Mouse (Mus musculus) small intestine, adult 2 months (tissue): ENCODE data around the gene Gm26620. TPM values are rescaled to one million over a fixed set of nuclear protein-coding genes. Genes with fewer than 3 reads are reported as not detected.
A peak's percentile ranks its signal among the peaks of the same experiment; 100 is the strongest.

Experiments used
- H3K27ac ChIP-seq: fragments of 200-500 bp; 2 replicates; pipeline ENCODE4 v1.5.1; 2012; ENCODE audit warnings: low read depth, low read length, control low read depth, inconsistent platforms; ENCODE audit not compliant: insufficient read depth
- H3K27me3 ChIP-seq: fragments of 200-500 bp; 2 replicates; pipeline ENCODE4 v1.6.1; 2012; ENCODE audit warnings: mild to moderate bottlenecking, moderate library complexity, low read length, inconsistent platforms; ENCODE audit not compliant: control insufficient read depth, insufficient read depth
- H3K36me3 ChIP-seq: fragments of 200-500 bp; 2 replicates; pipeline ENCODE4 v1.6.1; 2012; ENCODE audit warnings: mild to moderate bottlenecking, low read length, control low read depth, inconsistent platforms; ENCODE audit not compliant: control insufficient read depth, insufficient read depth
- H3K4me1 ChIP-seq: fragments of 200-500 bp; 2 replicates; pipeline ENCODE4 v1.6.1; 2012; ENCODE audit warnings: low read length, inconsistent platforms, mixed read lengths; ENCODE audit not compliant: control insufficient read depth, insufficient read depth, insufficient read length
- H3K4me3 ChIP-seq: fragments of 200-500 bp; 2 replicates; pipeline ENCODE4 v1.5.1; 2012; ENCODE audit warnings: low read depth, mild to moderate bottlenecking, control low read depth, inconsistent platforms, low read length, moderate library complexity
- CTCF ChIP-seq: fragments of 200-500 bp; IDR thresholded peaks from 2 replicates; pipeline ENCODE4 v1.5.1; 2012; ENCODE audit warnings: low read depth, mild to moderate bottlenecking, control low read depth, inconsistent platforms, low read length, moderate library complexity, mixed read lengths; ENCODE audit not compliant: insufficient replicate concordance, insufficient read length; ENCODE audit errors: extremely low read depth
- POLR2A ChIP-seq: fragments of 200-500 bp; IDR thresholded peaks from 2 replicates; pipeline ENCODE4 v1.6.1; 2012; ENCODE audit warnings: low read depth, mild to moderate bottlenecking, control low read depth, inconsistent platforms, low read length, moderate library complexity
- WGBS: fragments of 180-500 bp; shearing (Covaris S2); methylation state at CpG from one replicate; pipeline ENCODE4 v1.1.7; 2018; 5-methylcytosine and 5-hydroxymethylcytosine counted together
- polyA plus RNA-seq: library from polyadenylated mRNA; depleted of rRNA; stranded (reverse); fragments of >200 nt; gene quantifications from 2 replicates; pipeline ENCODE4 v1.2.3, GENCODE M21; 2012

Gene Gm26620
- polyA plus RNA-seq, 1 experiment, result 1.5 TPM

GRCm38 (mm10) chr1:170901536-170902238 is 16.8 kb downstream of the Gm26620 start:
- peak; percentile 84; the same call in 1 of the 2 replicates for TF ChIP-seq CTCF
- no peak for TF ChIP-seq POLR2A
- Histone ChIP-seq H3K4me3 (peak overlapping the region; percentile 28), H3K4me1 (peaks cover 7% of the 10 kb centered on the region; the same call in 1 of the 2 replicates), H3K36me3 (no peaks in the 10 kb centered on the region), H3K27me3 (peaks cover 5% of the 10 kb centered on the region; the same call in 1 of the 2 replicates), H3K27ac (no peak overlapping the region)
- WGBS, result 33% methylated on average over 10 of the region's 10 CpGs

- H3K4me3 ChIP-seq, result no peak overlapping the region
- H3K4me1 ChIP-seq, result peaks cover 14% of the 10 kb centered on the region
- TF ChIP-seq POLR2A (no peak), CTCF (no peak)
- H3K27me3 ChIP-seq, result peaks cover 21% of the 10 kb centered on the region
- no peaks in the 10 kb centered on the region for H3K36me3 ChIP-seq
- 51% methylated on average over 5 of the region's 5 CpGs for WGBS
- no peak overlapping the region for H3K27ac ChIP-seq
Measured at GRCm38 (mm10) chr1:170903485-170903884, 18.6 kb downstream of the Gm26620 start.

- Histone ChIP-seq H3K36me3 (no peaks in the 10 kb centered on the region), H3K4me3 (peak overlapping the region; percentile 59), H3K27ac (no peak overlapping the region), H3K27me3 (peaks cover 25% of the 10 kb centered on the region), H3K4me1 (peaks cover 8% of the 10 kb centered on the region; the same call in 1 of the 2 replicates)
- TF ChIP-seq CTCF (no peak), POLR2A (no peak)
- 44% methylated on average over 11 of the region's 11 CpGs for WGBS
Measured at GRCm38 (mm10) chr1:170907111-170907455, 22.2 kb downstream of the Gm26620 start.

GRCm38 (mm10) chr1:170907456-170908191 is 22.8 kb downstream of the Gm26620 start:
- TF ChIP-seq POLR2A (no peak), CTCF (no peak)
- 3% methylated on average over 71 of the region's 71 CpGs for WGBS
- Histone ChIP-seq H3K4me1 (peaks cover 8% of the 10 kb centered on the region; the same call in 1 of the 2 replicates), H3K27me3 (peaks cover 25% of the 10 kb centered on the region), H3K4me3 (peak overlapping the region; percentile 59), H3K36me3 (no peaks in the 10 kb centered on the region), H3K27ac (no peak overlapping the region)

- Histone ChIP-seq H3K27me3 (peaks cover 25% of the 10 kb centered on the region), H3K36me3 (no peaks in the 10 kb centered on the region), H3K4me1 (peaks cover 8% of the 10 kb centered on the region; the same call in 1 of the 2 replicates), H3K4me3 (peak overlapping the region; percentile 59), H3K27ac (no peak overlapping the region)
- WGBS, result 12% methylated on average over 21 of the region's 21 CpGs
- no peak for TF ChIP-seq CTCF
- TF ChIP-seq POLR2A, result no peak
Measured at GRCm38 (mm10) chr1:170908341-170908740, 23.5 kb downstream of the Gm26620 start.

- TF ChIP-seq POLR2A (no peak), CTCF (no peak)
- peaks cover 18% of the 10 kb centered on the region for H3K27me3 ChIP-seq
- H3K36me3 ChIP-seq, result no peaks in the 10 kb centered on the region
- no peak overlapping the region for H3K27ac ChIP-seq
- H3K4me3 ChIP-seq, result no peak overlapping the region
- peaks cover 8% of the 10 kb centered on the region; the same call in 1 of the 2 replicates for H3K4me1 ChIP-seq
- WGBS, result 78% methylated on average over 11 of the region's 11 CpGs
Measured at GRCm38 (mm10) chr1:170911907-170912660, 27.2 kb downstream of the Gm26620 start.
